8 mouse cellular contexts compared by ENCODE assay signal in genomic region chr1:39340647-39341046, GRCm38 (mm10). TPM values are rescaled to one million over a fixed set of nuclear protein-coding genes. Genes with fewer than 3 reads are reported as not detected.
DNase-seq lines count a peak whose midpoint lies in the region; ATAC-seq and TF ChIP-seq lines count a peak whose summit lies in the region.

No protein-coding gene starts in this region.

- no peak for ATAC-seq in forebrain, embryonic 12.5 days (ENCODE audit: low FRiP score)
- peak; percentile 78 for ATAC-seq in cerebellum, adult (ENCODE audit: insufficient number of reproducible peaks, low FRiP score, low TSS enrichment)
- peak; percentile 61 for ATAC-seq in forebrain, postnatal 0 days

- no peak overlapping the region for H3K4me3 ChIP-seq in forebrain, embryonic 10.5 days
- no peak overlapping the region for H3K4me3 ChIP-seq in forebrain, embryonic 12.5 days (replicated peaks)
- no peak overlapping the region for H3K4me3 ChIP-seq in E14TG2a.4 (replicated peaks; ENCODE audit: low read length)
- no peak overlapping the region for H3K4me3 ChIP-seq in forebrain, postnatal 0 days (ENCODE audit: low read depth, low read length)

- no peaks in the 10 kb centered on the region for H3K9me3 ChIP-seq in forebrain, embryonic 10.5 days
- H3K9me3 ChIP-seq in forebrain, embryonic 12.5 days, result no peaks in the 10 kb centered on the region
- no peaks in the 10 kb centered on the region for H3K9me3 ChIP-seq in E14TG2a.4 (ENCODE audit: low read length)
- H3K9me3 ChIP-seq in forebrain, postnatal 0 days (ENCODE audit: low read length), result no peaks in the 10 kb centered on the region

- peak; percentile 27 for TF ChIP-seq CTCF in E14TG2a.4 (conservative IDR thresholded peaks at IDR 0.05; ENCODE audit: low read length)
- TF ChIP-seq CTCF in forebrain, postnatal 0 days (IDR thresholded peaks at IDR 0.05; ENCODE audit: low read depth), result peak; percentile 80

- H3K27ac ChIP-seq in forebrain, embryonic 10.5 days, result no peak overlapping the region
- no peak overlapping the region for H3K27ac ChIP-seq in forebrain, embryonic 12.5 days
- H3K27ac ChIP-seq in forebrain, postnatal 0 days (ENCODE audit: low read depth, low read length), result no peak overlapping the region

- no peak overlapping the region for H3K9ac ChIP-seq in forebrain, embryonic 12.5 days
- H3K9ac ChIP-seq in forebrain, postnatal 0 days, result no peak overlapping the region

- H3K4me2 ChIP-seq in forebrain, embryonic 12.5 days, result no peak overlapping the region
- no peak overlapping the region for H3K4me2 ChIP-seq in forebrain, postnatal 0 days (ENCODE audit: low read depth)

- 25% methylated on average over 8 of the region's 8 CpGs for WGBS in forebrain, embryonic 10.5 days
- WGBS in forebrain, embryonic 12.5 days, result 23% methylated on average over 8 of the region's 8 CpGs
- 17% methylated on average over 8 of the region's 8 CpGs for WGBS in forebrain, postnatal 0 days

- H3K4me1 ChIP-seq in forebrain, embryonic 10.5 days, result peaks cover 4% of the 10 kb centered on the region
- H3K4me1 ChIP-seq in forebrain, embryonic 12.5 days, result no peaks in the 10 kb centered on the region
- H3K4me1 ChIP-seq in E14TG2a.4 (replicated peaks; ENCODE audit: low read depth, low read length), result peaks cover 13% of the 10 kb centered on the region
- H3K4me1 ChIP-seq in forebrain, postnatal 0 days (ENCODE audit: insufficient read depth), result no peaks in the 10 kb centered on the region

- no peaks in the 10 kb centered on the region for H3K36me3 ChIP-seq in forebrain, embryonic 10.5 days (replicated peaks)
- no peaks in the 10 kb centered on the region for H3K36me3 ChIP-seq in forebrain, embryonic 12.5 days (replicated peaks)
- no peaks in the 10 kb centered on the region for H3K36me3 ChIP-seq in E14TG2a.4 (ENCODE audit: insufficient read depth, low read length)
- no peaks in the 10 kb centered on the region for H3K36me3 ChIP-seq in forebrain, postnatal 0 days (ENCODE audit: insufficient read depth)

- peaks cover 19% of the 10 kb centered on the region for H3K27me3 ChIP-seq in forebrain, embryonic 10.5 days (ENCODE audit: poor library complexity, severe bottlenecking)
- H3K27me3 ChIP-seq in forebrain, embryonic 12.5 days, result peaks cover 4% of the 10 kb centered on the region; the same call in 1 of the 2 replicates
- H3K27me3 ChIP-seq in E14TG2a.4 (ENCODE audit: insufficient read depth, low read length), result peaks cover 62% of the 10 kb centered on the region
- no peaks in the 10 kb centered on the region for H3K27me3 ChIP-seq in forebrain, postnatal 0 days (ENCODE audit: insufficient read depth, low read length)

- peak; percentile 26 for DNase-seq in forebrain, embryonic 10.5 days (ENCODE audit: extremely low spot score, low spot score)
- peak; percentile 70 for DNase-seq in forebrain, postnatal 0 days
- DNase-seq in kidney, adult 8-10 months, result peak; percentile 45 to 53
- peak; percentile 69 for DNase-seq in lung, postnatal 10 days
- peak; percentile 49 for DNase-seq in retina, postnatal 7 days (ENCODE audit: low read depth, low spot score)

RNA-seq across cellular contexts. Expression of gene Rpl31, which starts 27.0 kb away (rescaled TPM):
- polyA plus RNA-seq in forebrain, embryonic 10.5 days (2016; fragmentation: Nextera tagmentation; extraction: Ambion mirVana), result 491 and 499 TPM in 2 replicates
- polyA plus RNA-seq in forebrain, embryonic 12.5 days (2016; fragmentation: Nextera tagmentation; extraction: Ambion mirVana), result 453 and 454 TPM in 2 replicates
- total RNA-seq in forebrain, postnatal 0 days (2014; rRNA removed), result 428 and 702 TPM in 2 replicates
- polyA plus RNA-seq in forebrain, postnatal 0 days (2015; fragmentation: Nextera tagmentation; extraction: Ambion mirVana), result 365 and 471 TPM in 2 replicates
